Mouse (Mus musculus) erythroblast, embryonic 14.5 days (primary cell): ENCODE results near the gene Sox12.

Source experiments
- GATA1 ChIP-seq: IDR thresholded peaks from 2 replicates; pipeline ENCODE4 v1.6.1; 2012; ENCODE audit warnings: low read length, inconsistent platforms, mixed read lengths
- TAL1 ChIP-seq: IDR thresholded peaks from 3 replicates; pipeline ENCODE4 v1.6.1; 2012; ENCODE audit warnings: low read length, inconsistent platforms, mixed read lengths

- TF ChIP-seq GATA1 (no peak), TAL1 (no peak)
Observed at GRCm38 (mm10) chr2:152446642-152447041, 48.8 kb upstream of the Sox12 start.
